10 mouse cellular contexts compared by ENCODE assay signal in the genomic region with DNA sequence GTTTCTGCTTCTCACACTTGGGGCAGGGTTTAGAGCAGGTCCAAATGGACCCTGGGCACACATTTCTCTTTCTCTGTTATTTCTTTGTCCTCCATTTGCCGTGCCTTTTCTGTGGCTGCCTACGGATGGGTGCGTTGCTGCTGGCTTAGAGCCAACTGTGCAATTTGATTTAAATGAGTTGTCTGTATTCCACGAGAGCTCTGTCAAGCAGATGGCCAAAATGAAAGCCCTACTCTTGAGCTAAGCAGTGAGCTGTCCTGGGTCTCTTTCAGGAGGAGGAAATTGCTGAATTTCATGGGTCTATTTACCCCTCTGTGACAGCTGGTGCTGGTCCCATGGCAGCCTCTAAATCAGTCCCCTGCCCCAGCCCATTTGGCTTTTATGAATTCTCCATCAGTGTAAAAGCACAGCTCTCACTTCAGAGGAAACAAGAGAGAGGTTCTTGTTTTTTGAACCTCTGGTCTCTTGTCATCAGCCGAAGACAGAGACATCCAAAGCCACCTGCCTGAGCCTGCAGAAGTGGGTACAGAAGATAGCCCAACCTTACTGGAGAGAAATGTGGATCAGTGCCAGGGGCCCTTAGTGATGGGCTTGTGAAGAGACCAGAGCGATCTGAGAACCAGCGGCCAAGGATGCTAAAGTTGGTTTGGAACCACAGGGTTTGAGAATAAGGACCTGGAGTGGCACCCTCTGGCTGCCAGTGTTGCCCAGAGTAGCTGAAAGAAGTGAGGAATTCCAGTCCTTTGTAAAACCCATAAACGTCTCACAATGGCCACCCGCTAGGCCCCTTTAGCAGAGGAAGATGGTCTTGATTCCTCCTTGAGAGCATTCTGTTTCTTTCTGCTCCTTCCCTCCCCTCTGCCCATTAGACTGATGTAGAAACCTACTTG. TPM values are rescaled to one million over a fixed set of nuclear protein-coding genes. Genes with fewer than 3 reads are reported as not detected.
DNase-seq lines count a peak whose midpoint lies in the region; ATAC-seq and TF ChIP-seq lines count a peak whose summit lies in the region.
"Not testable (repeated sequence)": the region's sequence is repeated elsewhere in the genome, so short reads cannot be mapped to it uniquely, and the experiment has no call there.
"Had no signal": no experiment of that assay in that cellular context is flagged by ENCODE, and none has a peak within 500 bp of the region (broad histone marks: within the 10 kb centered on the region; RNA-seq: fewer than 3 reads in every experiment).

No protein-coding gene starts in this region.

- 78% methylated on average over 8 of the region's 9 CpGs for WGBS in forebrain, embryonic 10.5 days
- WGBS in forebrain, postnatal 0 days: 22% methylated on average over 6 of the region's 9 CpGs
- WGBS in hindbrain, embryonic 14.5 days: 30% methylated on average over 6 of the region's 9 CpGs
- 37% methylated on average over 6 of the region's 9 CpGs for WGBS in limb, embryonic 14.5 days
- 57% methylated on average over 4 of the region's 9 CpGs for WGBS in midbrain, embryonic 11.5 days
- WGBS in midbrain, postnatal 0 days: 45% methylated on average over 7 of the region's 9 CpGs

- H3K36me3 ChIP-seq in forebrain, embryonic 10.5 days (replicated peaks); forebrain, postnatal 0 days (ENCODE audit: insufficient read depth); hindbrain, embryonic 14.5 days (replicated peaks; ENCODE audit: control insufficient read depth, insufficient read depth); limb, embryonic 14.5 days (ENCODE audit: control insufficient read depth, insufficient read depth, low read length); midbrain, embryonic 11.5 days (ENCODE audit: control insufficient read depth, insufficient read depth, low read length); midbrain, postnatal 0 days (ENCODE audit: insufficient read depth, low read length): not testable (repeated sequence)

- TF ChIP-seq CTCF in brain, embryonic 14.5 days (IDR thresholded peaks at IDR 0.05; ENCODE audit: borderline replicate concordance, extremely low read depth, insufficient read depth, insufficient read length); forebrain, postnatal 0 days (IDR thresholded peaks at IDR 0.05; ENCODE audit: low read depth); midbrain, postnatal 0 days (IDR thresholded peaks at IDR 0.05): not testable (repeated sequence)

- H3K9me3 ChIP-seq in forebrain, embryonic 10.5 days; forebrain, postnatal 0 days (ENCODE audit: low read length); hindbrain, embryonic 14.5 days (ENCODE audit: control insufficient read depth, low read length); limb, embryonic 14.5 days (ENCODE audit: control insufficient read depth, low read length); midbrain, embryonic 11.5 days (ENCODE audit: control insufficient read depth, low read length); midbrain, postnatal 0 days (ENCODE audit: low read length): not testable (repeated sequence)

- not testable (repeated sequence) for H3K4me1 ChIP-seq in forebrain, embryonic 10.5 days; forebrain, postnatal 0 days (ENCODE audit: insufficient read depth); hindbrain, embryonic 14.5 days (replicated peaks; ENCODE audit: control insufficient read depth, insufficient read depth, low read length); limb, embryonic 14.5 days (ENCODE audit: control insufficient read depth, insufficient read depth, low read length); midbrain, embryonic 11.5 days (ENCODE audit: control insufficient read depth, insufficient read depth, low read length); midbrain, postnatal 0 days (ENCODE audit: insufficient read depth, low read length)

- H3K27ac ChIP-seq in forebrain, embryonic 10.5 days; forebrain, postnatal 0 days (ENCODE audit: low read depth, low read length); hindbrain, embryonic 14.5 days; limb, embryonic 14.5 days (replicated peaks; ENCODE audit: low read depth, low read length); midbrain, embryonic 11.5 days (ENCODE audit: low read depth, low read length); midbrain, postnatal 0 days (ENCODE audit: low read depth, low read length): not testable (repeated sequence)

- peak; percentile 89 for ATAC-seq in forebrain, postnatal 0 days
- ATAC-seq in hindbrain, embryonic 14.5 days (ENCODE audit: low FRiP score): peak; percentile 84
- 0 out of 2 replicates have a peak, but pooled peaks have one; percentile 21 for ATAC-seq in limb, embryonic 14.5 days (ENCODE audit: low FRiP score, low read depth)
- peak; percentile 66; the same call in 1 of the 2 replicates for ATAC-seq in midbrain, embryonic 11.5 days (ENCODE audit: low FRiP score)
- ATAC-seq in midbrain, postnatal 0 days (ENCODE audit: low FRiP score): not testable (repeated sequence)

- H3K9ac ChIP-seq in forebrain, postnatal 0 days; hindbrain, embryonic 14.5 days; limb, embryonic 14.5 days (ENCODE audit: low read depth, low read length, severe bottlenecking); midbrain, embryonic 11.5 days (ENCODE audit: low read length); midbrain, postnatal 0 days (replicated peaks; ENCODE audit: low read length, poor library complexity, severe bottlenecking): not testable (repeated sequence)

- not testable (repeated sequence) for H3K4me2 ChIP-seq in forebrain, postnatal 0 days (ENCODE audit: low read depth); hindbrain, embryonic 14.5 days (replicated peaks); limb, embryonic 14.5 days (replicated peaks; ENCODE audit: low read depth, low read length, severe bottlenecking); midbrain, embryonic 11.5 days; midbrain, postnatal 0 days (ENCODE audit: low read depth, low read length, poor library complexity, severe bottlenecking)

- H3K27me3 ChIP-seq in forebrain, embryonic 10.5 days (ENCODE audit: poor library complexity, severe bottlenecking); forebrain, postnatal 0 days (ENCODE audit: insufficient read depth, low read length); hindbrain, embryonic 14.5 days (ENCODE audit: control insufficient read depth, insufficient read depth, low read length); limb, embryonic 14.5 days (ENCODE audit: control insufficient read depth, insufficient read depth, low read length); midbrain, embryonic 11.5 days (ENCODE audit: control insufficient read depth, insufficient read depth, low read length); midbrain, postnatal 0 days (ENCODE audit: insufficient read depth, low read length): not testable (repeated sequence)

- H3K4me3 ChIP-seq in forebrain, embryonic 10.5 days; forebrain, postnatal 0 days (ENCODE audit: low read depth, low read length); hindbrain, embryonic 14.5 days (replicated peaks; ENCODE audit: low read length); limb, embryonic 14.5 days (replicated peaks; ENCODE audit: low read length); midbrain, embryonic 11.5 days (ENCODE audit: low read depth, low read length); midbrain, postnatal 0 days (ENCODE audit: low read depth, low read length): not testable (repeated sequence)

- peak; percentile 84 for DNase-seq in brain, embryonic 14.5 days (ENCODE audit: low read depth)
- peak; percentile 4 for DNase-seq in forebrain, embryonic 10.5 days (ENCODE audit: extremely low spot score, low spot score)
- peak; percentile 57 for DNase-seq in forebrain, postnatal 0 days
- DNase-seq in hindbrain, embryonic 14.5 days (ENCODE audit: low spot score): peak; percentile 32
- DNase-seq in limb, embryonic 14.5 days (ENCODE audit: low spot score); midbrain, embryonic 11.5 days (ENCODE audit: low spot score, missing footprints): not testable (repeated sequence)
- peak; percentile 7 for DNase-seq in midbrain, postnatal 0 days (ENCODE audit: low spot score)
- DNase-seq in retina, postnatal 1 day: peak; percentile 8

- TF ChIP-seq POLR2A in brain, embryonic 14.5 days (IDR thresholded peaks at IDR 0.05; ENCODE audit: borderline replicate concordance, extremely low read depth, insufficient read depth, insufficient read length, poor library complexity, severe bottlenecking); limb, embryonic 14.5 days (IDR thresholded peaks at IDR 0.05; ENCODE audit: borderline replicate concordance, extremely low read depth, insufficient read depth, insufficient read length): not testable (repeated sequence)

RNA-seq across cellular contexts. Expression of a gene that starts 44.7 kb away (rescaled TPM):
- polyA plus RNA-seq in brain, embryonic 14.5 days (2012; rRNA removed): 0.28 and 0.77 TPM in 2 replicates
- 0.24 TPM in 1 of 2 replicates, not detected in the other for polyA plus RNA-seq in forebrain, embryonic 10.5 days (2016; fragmentation: Nextera tagmentation; extraction: Ambion mirVana)
- 0.81 TPM in 1 of 2 replicates, not detected in the other for total RNA-seq in forebrain, postnatal 0 days (2014; rRNA removed)
- polyA plus RNA-seq in forebrain, postnatal 0 days (2015; fragmentation: Nextera tagmentation; extraction: Ambion mirVana): 0.21 and 0.47 TPM in 2 replicates
- 0.91 and 1.0 TPM in 2 replicates for polyA plus RNA-seq in hindbrain, embryonic 14.5 days (2014; fragmentation: Nextera tagmentation; extraction: Ambion mirVana)
- 0.10 TPM in 2 replicates for polyA plus RNA-seq in limb, embryonic 14.5 days (2012; rRNA removed)
- polyA plus RNA-seq in limb, embryonic 14.5 days (2014; fragmentation: Nextera tagmentation; extraction: Ambion mirVana): 0.19 and 0.26 TPM in 2 replicates
- not detected in 2 replicates for polyA plus RNA-seq in midbrain, embryonic 11.5 days (2014; fragmentation: Nextera tagmentation; extraction: Ambion mirVana)
- 0.33 TPM in 1 of 2 replicates, not detected in the other for total RNA-seq in midbrain, postnatal 0 days (2014; rRNA removed)
- 0.49 and 0.65 TPM in 2 replicates for polyA plus RNA-seq in midbrain, postnatal 0 days (2015; fragmentation: Nextera tagmentation; extraction: Ambion mirVana)
- total RNA-seq: layer of hippocampus, postnatal 36 days had no signal
- polyA plus RNA-seq: limb, embryonic 12.5 days had no signal

RNA-seq across cellular contexts. Expression of a gene that starts 47.9 kb away (rescaled TPM):
- 240 and 274 TPM in 2 replicates for polyA plus RNA-seq in brain, embryonic 14.5 days (2012; rRNA removed)
- polyA plus RNA-seq in forebrain, embryonic 10.5 days (2016; fragmentation: Nextera tagmentation; extraction: Ambion mirVana): 291 and 301 TPM in 2 replicates
- total RNA-seq in forebrain, postnatal 0 days (2014; rRNA removed): 91.6 and 111 TPM in 2 replicates
- 244 and 265 TPM in 2 replicates for polyA plus RNA-seq in forebrain, postnatal 0 days (2015; fragmentation: Nextera tagmentation; extraction: Ambion mirVana)
- polyA plus RNA-seq in hindbrain, embryonic 14.5 days (2014; fragmentation: Nextera tagmentation; extraction: Ambion mirVana): 290 and 320 TPM in 2 replicates
- polyA plus RNA-seq in limb, embryonic 14.5 days (2012; rRNA removed): 197 and 228 TPM in 2 replicates
- polyA plus RNA-seq in limb, embryonic 14.5 days (2014; fragmentation: Nextera tagmentation; extraction: Ambion mirVana): 242 and 248 TPM in 2 replicates
- polyA plus RNA-seq in midbrain, embryonic 11.5 days (2014; fragmentation: Nextera tagmentation; extraction: Ambion mirVana): 302 and 308 TPM in 2 replicates
- total RNA-seq in midbrain, postnatal 0 days (2014; rRNA removed): 139 and 140 TPM in 2 replicates
- polyA plus RNA-seq in midbrain, postnatal 0 days (2015; fragmentation: Nextera tagmentation; extraction: Ambion mirVana): 274 and 277 TPM in 2 replicates
